Mouse (Mus musculus) intestine, embryonic 16.5 days (tissue): ENCODE measurements around the gene Hoxa9. TPM values are rescaled to one million over a fixed set of nuclear protein-coding genes. Genes with fewer than 3 reads are reported as not detected.

Source experiments
- ATAC-seq: fragments of 200-750 bp; cut with Nextera tagmentation; 2 replicates; pipeline ENCODE4 v1.8.0; 2017; ENCODE audit warnings: moderate TSS enrichment, moderate library complexity
- H3K27ac ChIP-seq: fragments of 300-500 bp; sonication (generic); 2 replicates; pipeline ENCODE4 v1.5.1; 2014; ENCODE audit warnings: mild to moderate bottlenecking, low read length
- H3K27me3 ChIP-seq: fragments of 300-500 bp; sonication (generic); replicated peaks from 2 replicates; pipeline ENCODE4 v1.6.1; 2014; ENCODE audit warnings: low read length, control low read depth, mixed read lengths; ENCODE audit not compliant: control insufficient read depth, insufficient read depth
- H3K36me3 ChIP-seq: fragments of 300-500 bp; sonication (generic); 2 replicates; pipeline ENCODE4 v1.6.1; 2014; ENCODE audit warnings: low read length, control low read depth; ENCODE audit not compliant: control insufficient read depth, insufficient read depth
- H3K4me1 ChIP-seq: fragments of 300-500 bp; sonication (generic); 2 replicates; pipeline ENCODE4 v1.6.1; 2014; ENCODE audit warnings: low read length, control low read depth, mixed read lengths; ENCODE audit not compliant: control insufficient read depth, insufficient read depth
- H3K4me2 ChIP-seq: fragments of 300-500 bp; sonication (generic); 2 replicates; pipeline ENCODE4 v1.6.1; 2014; ENCODE audit warnings: low read depth, low read length, control low read depth
- H3K4me3 ChIP-seq: fragments of 300-500 bp; sonication (generic); 2 replicates; pipeline ENCODE4 v1.5.1; 2014; ENCODE audit warnings: mild to moderate bottlenecking, low read length
- H3K9ac ChIP-seq: fragments of 300-500 bp; sonication (generic); 2 replicates; pipeline ENCODE4 v1.6.1; 2014; ENCODE audit warnings: low read depth, low read length
- H3K9me3 ChIP-seq: fragments of 300-500 bp; sonication (generic); 2 replicates; pipeline ENCODE4 v1.6.1; 2016; ENCODE audit warnings: low read length, control low read depth; ENCODE audit not compliant: control insufficient read depth
- WGBS: fragments of 180-500 bp; shearing (Covaris S2); extraction: QIAGEN DNeasy Blood & Tissue Kit; methylation state at CpG from one replicate; pipeline ENCODE4 v1.1.7; 2014; 5-methylcytosine and 5-hydroxymethylcytosine counted together
- polyA plus RNA-seq: library from polyadenylated mRNA; unstranded; fragments of >200 nt; fragmentation: Nextera tagmentation; extraction: Ambion mirVana; gene quantifications from 2 replicates; pipeline ENCODE4 v1.2.1, GENCODE M21; 2015

Gene Hoxa9
- polyA plus RNA-seq, 1 experiment from 2014 or later: 3.2 TPM

DNA sequence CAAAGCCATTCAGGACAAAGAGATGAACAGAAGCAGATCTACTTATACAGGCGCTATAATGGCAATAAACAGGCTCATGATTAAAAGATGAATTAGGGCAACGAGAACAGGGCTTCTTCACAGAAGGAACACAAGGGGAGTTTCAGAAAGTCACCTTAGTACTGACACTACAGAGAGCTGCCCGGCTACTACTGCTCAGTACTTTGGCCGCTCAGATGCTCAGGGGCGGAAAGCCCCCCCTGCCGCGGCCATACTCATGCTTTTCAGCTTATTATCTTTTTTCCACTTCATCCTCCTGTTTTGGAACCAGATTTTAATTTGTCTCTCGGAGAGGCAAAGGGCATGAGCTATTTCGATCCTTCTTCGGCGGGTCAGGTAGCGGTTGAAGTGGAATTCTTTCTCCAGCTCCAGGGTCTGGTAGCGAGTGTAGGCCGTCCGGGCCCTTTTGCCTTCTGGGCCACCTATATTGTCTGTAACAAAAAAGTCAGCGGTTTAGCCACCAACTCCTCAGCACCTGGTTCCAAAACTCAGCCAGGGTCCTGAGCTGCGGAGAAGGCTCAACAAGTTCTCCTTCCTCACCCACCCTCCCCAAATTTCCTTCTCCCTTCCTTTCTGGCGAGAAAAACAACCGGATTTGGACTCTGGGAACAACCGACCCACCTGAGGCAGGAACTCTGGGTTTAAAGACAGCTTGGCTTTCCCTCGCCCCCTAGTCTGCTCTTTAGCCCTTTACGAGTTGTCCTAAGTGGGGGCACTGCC is 28.3 kb downstream of the Hoxa9 start:
- H3K27me3 ChIP-seq: peaks cover 13% of the 10 kb centered on the region
- H3K27ac ChIP-seq: peak overlapping the region; percentile 65
- ATAC-seq: no peak
- H3K4me2 ChIP-seq: peak overlapping the region; percentile 74
- H3K4me1 ChIP-seq: peaks cover 26% of the 10 kb centered on the region
- peak overlapping the region; percentile 60 for H3K4me3 ChIP-seq
- H3K9ac ChIP-seq: peak overlapping the region; percentile 81
- H3K9me3 ChIP-seq: no peaks in the 10 kb centered on the region
- H3K36me3 ChIP-seq: no peaks in the 10 kb centered on the region
- WGBS: 30% methylated on average over 22 of the region's 22 CpGs

DNA sequence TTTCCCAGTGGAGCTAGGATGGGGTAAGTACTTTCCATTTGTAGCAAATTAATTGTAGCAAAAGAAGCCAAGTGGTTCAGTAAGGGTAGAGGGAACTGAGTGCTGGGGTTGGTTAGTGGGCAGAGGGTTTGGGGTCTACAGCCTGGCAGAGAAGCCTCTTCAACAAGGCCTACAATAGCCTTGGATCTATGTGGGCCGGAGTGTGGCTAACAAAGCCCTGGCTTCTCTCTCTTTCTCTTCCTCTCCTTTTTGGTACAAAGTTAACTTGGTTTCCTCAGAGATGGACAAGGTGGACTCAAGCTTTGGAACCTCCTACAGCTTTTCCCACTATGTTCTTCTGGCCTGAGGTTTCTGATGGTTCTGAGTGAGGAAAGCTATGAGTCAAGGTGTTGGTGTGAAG is 29.6 kb downstream of the Hoxa9 start:
- Histone ChIP-seq H3K27ac (0 out of 2 replicates have a peak overlapping the region, but pooled peaks have one; percentile 53), H3K4me2 (peak overlapping the region; percentile 53), H3K9ac (peak overlapping the region; percentile 65), H3K27me3 (peaks cover 10% of the 10 kb centered on the region), H3K9me3 (no peaks in the 10 kb centered on the region), H3K4me3 (peak overlapping the region; percentile 27), H3K4me1 (peaks cover 23% of the 10 kb centered on the region), H3K36me3 (no peaks in the 10 kb centered on the region)
- ATAC-seq: no peak
- 48% methylated on average over 1 of the region's 1 CpGs for WGBS

- H3K4me1 ChIP-seq: peaks cover 23% of the 10 kb centered on the region
- peak overlapping the region; percentile 64 for H3K27ac ChIP-seq
- H3K9ac ChIP-seq: peak overlapping the region; percentile 65
- peak overlapping the region; percentile 34 for H3K4me3 ChIP-seq
- WGBS: 19% methylated on average over 10 of the region's 10 CpGs
- H3K27me3 ChIP-seq: peaks cover 8% of the 10 kb centered on the region
- H3K4me2 ChIP-seq: peak overlapping the region; percentile 53
- H3K36me3 ChIP-seq: no peaks in the 10 kb centered on the region
- no peaks in the 10 kb centered on the region for H3K9me3 ChIP-seq
- peak; percentile 33 for ATAC-seq
Observed at GRCm38 (mm10) chr6:52200751-52201250, 30.1 kb downstream of the Hoxa9 start.

- H3K36me3 ChIP-seq: no peaks in the 10 kb centered on the region
- ATAC-seq: peak; percentile 52
- H3K4me1 ChIP-seq: peaks cover 21% of the 10 kb centered on the region
- H3K27ac ChIP-seq: peak overlapping the region; percentile 64
- H3K4me2 ChIP-seq: peak overlapping the region; percentile 53
- WGBS: 19% methylated on average over 30 of the region's 30 CpGs
- peak overlapping the region; percentile 34 for H3K4me3 ChIP-seq
- no peaks in the 10 kb centered on the region for H3K9me3 ChIP-seq
- peak overlapping the region; percentile 65 for H3K9ac ChIP-seq
- peaks cover 2% of the 10 kb centered on the region; the same call in 1 of the 2 replicates for H3K27me3 ChIP-seq
Observed at GRCm38 (mm10) chr6:52200073-52200750, 30.7 kb downstream of the Hoxa9 start.

GRCm38 (mm10) chr6:52197271-52197670 is 33.6 kb downstream of the Hoxa9 start:
- H3K4me3 ChIP-seq: no peak overlapping the region

GRCm38 (mm10) chr6:52196811-52197210 is 34.1 kb downstream of the Hoxa9 start:
- Histone ChIP-seq H3K27me3 (no peaks in the 10 kb centered on the region; the same call in 1 of the 2 replicates), H3K9me3 (no peaks in the 10 kb centered on the region), H3K36me3 (no peaks in the 10 kb centered on the region), H3K4me3 (no peak overlapping the region), H3K9ac (no peak overlapping the region), H3K4me2 (peak overlapping the region; percentile 16; the same call in 1 of the 2 replicates), H3K27ac (peak overlapping the region; percentile 4; the same call in 1 of the 2 replicates), H3K4me1 (peaks cover 39% of the 10 kb centered on the region)
- 20% methylated on average over 9 of the region's 9 CpGs for WGBS
- ATAC-seq: no peak

More at GRCm38 (mm10) chr6:52197271-52197670, 33.6 kb downstream of the Hoxa9 start:
- Histone ChIP-seq H3K36me3 (no peaks in the 10 kb centered on the region), H3K4me1 (peaks cover 39% of the 10 kb centered on the region), H3K9ac (no peak overlapping the region), H3K27me3 (no peaks in the 10 kb centered on the region; the same call in 1 of the 2 replicates), H3K27ac (peak overlapping the region; percentile 79; the same call in 1 of the 2 replicates), H3K4me2 (peak overlapping the region; percentile 16; the same call in 1 of the 2 replicates), H3K9me3 (no peaks in the 10 kb centered on the region)
- peak; percentile 55 for ATAC-seq
- WGBS: 7% methylated on average over 10 of the region's 10 CpGs

- Histone ChIP-seq H3K4me3 (no peak overlapping the region), H3K4me2 (peak overlapping the region; percentile 32), H3K36me3 (no peaks in the 10 kb centered on the region), H3K9ac (peak overlapping the region; percentile 52), H3K4me1 (peaks cover 32% of the 10 kb centered on the region), H3K27ac (peak overlapping the region; percentile 67), H3K9me3 (no peaks in the 10 kb centered on the region), H3K27me3 (no peaks in the 10 kb centered on the region; the same call in 1 of the 2 replicates)
- WGBS: 17% methylated on average over 10 of the region's 10 CpGs
- no peak for ATAC-seq
Observed at GRCm38 (mm10) chr6:52194690-52195089, 36.2 kb downstream of the Hoxa9 start.

- Histone ChIP-seq H3K4me1 (peaks cover 32% of the 10 kb centered on the region), H3K4me2 (peak overlapping the region; percentile 95), H3K27ac (peak overlapping the region; percentile 89), H3K9ac (peak overlapping the region; percentile 73), H3K9me3 (no peaks in the 10 kb centered on the region), H3K27me3 (no peaks in the 10 kb centered on the region; the same call in 1 of the 2 replicates), H3K36me3 (no peaks in the 10 kb centered on the region), H3K4me3 (peak overlapping the region; percentile 70)
- ATAC-seq: peak; percentile 71
- WGBS: 1% methylated on average over 43 of the region's 55 CpGs
Observed at GRCm38 (mm10) chr6:52191860-52192550, 38.9 kb downstream of the Hoxa9 start.
